Mouse (Mus musculus) forebrain, postnatal 0 days (tissue): ENCODE data around the gene Fbxo22. TPM values are rescaled to one million over a fixed set of nuclear protein-coding genes. Genes with fewer than 3 reads are reported as not detected.
"Not testable (repeated sequence)": the region's sequence is repeated elsewhere in the genome, so short reads cannot be mapped to it uniquely, and the experiment has no call there.

Experiments used
- ATAC-seq: fragments of 200-750 bp; cut with Nextera tagmentation; 2 replicates; pipeline ENCODE4 v1.8.0; 2017; ENCODE audit warnings: mild to moderate bottlenecking, moderate library complexity
- DNase-seq: peaks from one replicate; pipeline ENCODE4 v3.0.0-alpha.2; 2015
- H3K27ac ChIP-seq: fragments of 300-500 bp; sonication (generic); 2 replicates; pipeline ENCODE4 v1.5.1; 2014; ENCODE audit warnings: low read depth, mild to moderate bottlenecking, antibody characterized with exemption, low read length, moderate library complexity, mixed read lengths
- H3K27me3 ChIP-seq: fragments of 300-500 bp; sonication (generic); 2 replicates; pipeline ENCODE4 v1.6.1; 2014; ENCODE audit warnings: mild to moderate bottlenecking, low read length, mixed read lengths; ENCODE audit not compliant: insufficient read depth
- H3K36me3 ChIP-seq: fragments of 300-500 bp; sonication (generic); 2 replicates; pipeline ENCODE4 v1.6.1; 2014; ENCODE audit warnings: mild to moderate bottlenecking, moderate library complexity; ENCODE audit not compliant: insufficient read depth
- H3K4me1 ChIP-seq: fragments of 300-500 bp; sonication (generic); 2 replicates; pipeline ENCODE4 v1.6.1; 2014; ENCODE audit warnings: antibody characterized with exemption; ENCODE audit not compliant: insufficient read depth
- H3K4me2 ChIP-seq: fragments of 300-500 bp; sonication (generic); 2 replicates; pipeline ENCODE4 v1.6.1; 2014; ENCODE audit warnings: low read depth, mild to moderate bottlenecking, moderate library complexity
- H3K4me3 ChIP-seq: fragments of 300-500 bp; sonication (generic); 2 replicates; pipeline ENCODE4 v1.5.1; 2014; ENCODE audit warnings: low read depth, low read length, mixed read lengths
- H3K9ac ChIP-seq: fragments of 300-500 bp; sonication (generic); 2 replicates; pipeline ENCODE4 v1.6.1; 2014; ENCODE audit warnings: mild to moderate bottlenecking
- H3K9me3 ChIP-seq: fragments of 300-500 bp; sonication (generic); 2 replicates; pipeline ENCODE4 v1.6.1; 2016; ENCODE audit warnings: low read length
- CTCF ChIP-seq: sonication (generic); IDR thresholded peaks from 2 replicates; pipeline ENCODE4 v1.5.1; 2016; ENCODE audit warnings: antibody characterized with exemption, control low read depth, low read depth
- WGBS: fragments of 180-500 bp; shearing (Covaris S2); extraction: QIAGEN DNeasy Blood & Tissue Kit; methylation state at CpG from one replicate; pipeline ENCODE4 v1.1.7; 2014; 5-methylcytosine and 5-hydroxymethylcytosine counted together
- polyA plus RNA-seq: library from polyadenylated mRNA; unstranded; fragments of >200 nt; fragmentation: Nextera tagmentation; extraction: Ambion mirVana; gene quantifications from 2 replicates; pipeline ENCODE4 v1.2.1, GENCODE M21; 2015
- total RNA-seq: library from RNA; depleted of rRNA; stranded (reverse); fragments of >200 nt; gene quantifications from 2 replicates; pipeline ENCODE4 v1.2.3, GENCODE M21; 2014

The Fbxo22 gene
- total and polyA plus RNA-seq, 2 experiments from 2014 or later = 69.6 to 79.0 TPM

DNA sequence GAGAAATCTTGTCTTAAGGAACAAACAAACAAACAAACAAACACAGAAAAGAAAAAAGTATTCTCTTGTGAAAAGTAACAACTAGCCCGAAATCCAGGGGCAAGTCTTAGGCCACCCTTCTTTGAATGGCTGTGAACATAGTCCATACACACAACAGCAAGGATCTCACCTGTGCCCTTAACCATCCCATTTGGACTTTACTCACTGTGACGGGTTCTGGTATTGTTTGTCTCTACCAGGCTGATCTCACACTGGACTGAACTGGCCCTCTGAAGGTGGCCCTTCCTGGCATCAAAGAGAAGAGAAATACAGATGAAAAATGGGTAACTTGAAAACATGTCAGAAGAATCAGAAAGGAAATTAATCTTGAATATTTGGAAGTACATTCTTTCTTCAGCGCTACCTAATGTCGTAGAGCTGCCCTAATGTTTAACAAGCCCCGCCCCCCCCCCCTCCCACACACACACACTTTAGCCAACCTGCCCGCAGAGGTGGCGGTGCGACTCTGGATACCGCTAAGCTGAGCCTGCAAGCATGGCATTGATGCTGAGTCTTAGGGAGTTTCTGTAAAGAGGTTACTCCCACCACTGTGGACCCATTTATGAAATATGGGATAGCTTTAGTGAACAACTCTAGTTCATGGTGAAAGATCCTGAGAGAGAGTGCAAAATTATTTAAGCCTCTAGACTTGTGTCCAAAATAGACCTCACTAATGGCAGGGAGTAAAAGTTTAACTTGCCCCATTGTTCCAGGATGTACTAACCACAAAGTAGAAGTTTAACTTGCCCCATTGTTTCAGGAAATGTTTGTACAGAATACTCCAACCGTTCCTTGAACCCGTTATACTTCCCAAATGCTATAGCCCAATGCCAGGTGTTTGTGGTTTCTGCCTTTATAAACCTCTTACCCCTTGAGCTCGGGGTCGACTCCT, 27.8 kb downstream of the Fbxo22 start:
- no peak for TF ChIP-seq CTCF
- WGBS = 82% methylated on average over 13 of the region's 13 CpGs
- Histone ChIP-seq H3K27ac (no peak overlapping the region), H3K4me1 (no peaks in the 10 kb centered on the region), H3K4me2 (no peak overlapping the region), H3K27me3 (no peaks in the 10 kb centered on the region), H3K9ac (no peak overlapping the region), H3K9me3 (no peaks in the 10 kb centered on the region), H3K4me3 (no peak overlapping the region), H3K36me3 (no peaks in the 10 kb centered on the region)
- ATAC-seq (no peak), DNase-seq (no peak)

DNA sequence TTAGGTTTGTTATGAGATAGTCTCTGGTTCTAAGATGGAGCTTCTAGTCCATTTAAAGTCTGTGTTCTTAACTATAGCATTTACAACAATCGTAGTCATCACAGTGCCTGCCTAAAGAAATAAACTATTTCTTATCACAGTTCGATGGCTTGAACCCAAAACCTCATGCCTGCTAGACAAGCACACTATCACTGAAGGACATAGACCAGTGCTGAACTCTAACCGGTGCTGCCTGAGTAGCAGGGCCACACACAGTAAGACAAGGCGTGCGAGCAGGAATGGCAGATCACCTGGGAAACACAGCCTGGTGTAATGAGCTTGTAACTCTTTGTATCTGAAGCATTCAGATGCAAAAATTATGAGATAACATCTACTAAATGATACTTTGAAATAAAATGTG, 32.1 kb downstream of the Fbxo22 start:
- Histone ChIP-seq H3K4me1 (no peaks in the 10 kb centered on the region), H3K27me3 (no peaks in the 10 kb centered on the region), H3K4me2 (no peak overlapping the region), H3K9me3 (no peaks in the 10 kb centered on the region), H3K9ac (no peak overlapping the region), H3K27ac (no peak overlapping the region), H3K4me3 (no peak overlapping the region), H3K36me3 (no peaks in the 10 kb centered on the region)
- DNase-seq = no peak
- TF ChIP-seq CTCF = no peak
- 87% methylated on average over 5 of the region's 5 CpGs for WGBS
- ATAC-seq = no peak

DNA sequence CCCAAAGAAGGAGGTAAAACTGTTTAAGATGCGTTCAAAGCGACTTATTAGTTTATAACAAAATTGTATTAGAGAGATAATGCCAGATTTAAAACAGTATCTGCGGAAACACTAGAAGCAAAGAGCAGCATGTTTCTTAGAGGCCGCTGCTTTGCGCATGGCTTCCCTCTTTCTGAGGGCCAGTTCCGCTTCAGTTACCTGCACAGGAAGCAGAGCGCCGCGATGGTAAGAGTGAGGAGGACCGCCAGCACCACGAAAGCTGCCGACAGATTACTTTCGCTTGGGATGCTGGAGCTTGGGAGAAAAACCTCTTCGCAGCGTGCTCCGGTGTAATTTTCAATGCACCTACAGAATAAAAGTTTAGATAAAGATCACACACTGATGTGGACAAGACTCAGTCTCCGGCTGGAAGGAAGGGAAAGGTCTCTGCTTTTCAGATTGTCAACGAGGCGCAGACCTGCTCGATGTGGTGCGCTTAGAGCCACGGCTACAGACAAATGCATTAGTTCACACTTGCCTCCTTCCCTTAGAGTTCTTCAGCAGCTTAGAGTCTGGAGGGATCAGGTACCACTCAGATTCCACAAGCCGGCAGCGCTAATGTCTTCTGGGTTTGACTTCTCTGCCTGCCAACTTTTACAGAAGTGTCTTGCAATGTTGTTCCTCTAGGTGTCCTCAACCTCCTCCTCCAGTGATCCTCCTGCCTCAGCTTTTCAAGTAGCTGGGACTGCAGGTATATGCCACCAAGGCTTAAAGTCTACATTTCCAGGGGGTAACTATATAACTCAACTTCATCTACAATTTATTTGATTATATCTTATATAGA, 33.3 kb downstream of the Fbxo22 start:
- ATAC-seq (no peak), DNase-seq (no peak)
- Histone ChIP-seq H3K4me2 (peak overlapping the region; percentile 31; the same call in 1 of the 2 replicates), H3K36me3 (no peaks in the 10 kb centered on the region), H3K4me1 (no peaks in the 10 kb centered on the region), H3K9ac (no peak overlapping the region), H3K27ac (no peak overlapping the region), H3K27me3 (no peaks in the 10 kb centered on the region), H3K9me3 (no peaks in the 10 kb centered on the region), H3K4me3 (no peak overlapping the region)
- TF ChIP-seq CTCF = no peak
- 57% methylated on average over 24 of the region's 24 CpGs for WGBS

DNA sequence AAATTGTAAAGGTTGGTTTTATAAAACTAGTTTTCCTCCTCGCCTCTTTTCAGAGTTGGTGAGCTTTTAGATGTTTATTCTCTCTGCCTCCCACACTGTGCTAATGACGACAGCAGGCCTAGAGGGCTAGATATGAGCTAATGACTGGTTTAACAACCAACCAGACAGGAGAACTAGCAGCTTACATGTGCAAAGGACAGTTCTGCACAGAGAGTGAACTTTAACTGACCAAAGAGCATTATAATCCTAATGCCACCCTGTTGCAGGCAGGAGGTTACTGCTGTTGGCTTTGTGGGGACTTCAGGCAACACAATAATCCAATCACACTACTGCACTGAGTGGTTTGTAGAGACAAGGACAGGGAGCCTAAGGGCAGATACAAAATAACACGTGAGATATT, 34.6 kb downstream of the Fbxo22 start:
- H3K4me1 ChIP-seq = no peaks in the 10 kb centered on the region
- no peaks in the 10 kb centered on the region for H3K9me3 ChIP-seq
- no peak overlapping the region for H3K27ac ChIP-seq
- no peak for ATAC-seq
- H3K4me3 ChIP-seq = no peak overlapping the region
- WGBS = 83% methylated on average over 3 of the region's 3 CpGs
- no peak overlapping the region for H3K9ac ChIP-seq
- no peak for TF ChIP-seq CTCF
- no peaks in the 10 kb centered on the region for H3K27me3 ChIP-seq
- no peak overlapping the region for H3K4me2 ChIP-seq
- no peaks in the 10 kb centered on the region for H3K36me3 ChIP-seq
- no peak for DNase-seq

DNA sequence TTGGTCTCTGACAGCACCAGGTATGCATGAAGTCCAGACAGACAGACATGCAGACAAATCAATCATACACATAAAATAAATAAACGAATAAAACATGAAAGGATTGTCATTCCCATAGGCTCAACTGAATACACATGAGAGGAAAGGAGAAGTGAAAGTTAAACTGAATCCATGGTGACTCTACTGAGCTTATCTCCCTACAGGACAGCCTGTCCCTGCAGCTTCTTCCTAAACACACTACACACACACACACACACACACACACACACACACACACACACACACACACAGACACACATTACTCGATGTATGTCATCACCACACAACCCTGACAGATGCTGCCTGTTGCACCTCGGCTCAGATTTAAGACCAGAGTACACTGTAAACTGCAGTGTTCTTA, 35.4 kb downstream of the Fbxo22 start:
- Histone ChIP-seq H3K27me3 (no peaks in the 10 kb centered on the region), H3K4me2 (no peak overlapping the region), H3K9me3 (no peaks in the 10 kb centered on the region), H3K36me3 (no peaks in the 10 kb centered on the region), H3K4me1 (no peaks in the 10 kb centered on the region), H3K4me3 (no peak overlapping the region), H3K27ac (no peak overlapping the region), H3K9ac (no peak overlapping the region)
- 85% methylated on average over 3 of the region's 3 CpGs for WGBS
- DNase-seq (no peak), ATAC-seq (no peak)
- no peak for TF ChIP-seq CTCF

DNA sequence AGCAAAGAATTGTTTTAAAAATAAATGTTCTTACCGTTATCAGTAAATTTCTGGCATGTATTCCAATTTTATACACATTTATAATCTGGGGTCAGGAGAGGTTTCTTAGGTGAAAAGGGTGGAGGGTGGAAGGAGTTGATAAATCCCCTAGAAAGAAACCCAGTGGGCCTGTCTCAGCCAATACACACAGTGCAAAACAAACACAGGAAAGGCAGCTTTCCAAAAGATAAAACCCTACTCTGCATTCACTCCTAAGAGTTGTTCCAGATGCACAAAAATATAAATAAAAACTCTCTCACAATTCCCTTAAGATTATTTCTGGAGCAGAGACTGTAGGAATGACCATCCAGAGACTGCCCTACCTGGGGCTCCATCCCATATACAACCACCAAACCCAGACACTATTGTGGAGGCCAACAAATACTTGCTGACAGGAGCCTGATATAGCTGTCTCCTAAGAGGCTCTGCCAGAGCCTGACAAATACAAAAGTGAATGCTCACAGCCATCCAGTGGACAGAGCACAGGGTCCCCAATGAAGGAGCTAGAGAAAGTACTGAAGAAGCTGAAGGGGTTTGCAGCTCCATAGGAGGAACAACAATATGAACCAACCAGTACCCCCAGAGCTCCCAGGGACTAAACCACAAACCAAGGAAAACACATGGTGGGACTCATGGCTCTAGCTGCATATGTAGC, 36.5 kb downstream of the Fbxo22 start:
- not testable (repeated sequence) for ATAC-seq, H3K9ac ChIP-seq, H3K4me3 ChIP-seq, H3K4me2 ChIP-seq, H3K27me3 ChIP-seq, H3K36me3 ChIP-seq, DNase-seq, H3K4me1 ChIP-seq, H3K9me3 ChIP-seq, H3K27ac ChIP-seq
- 90% methylated on average over 1 of the region's 1 CpGs for WGBS

DNA sequence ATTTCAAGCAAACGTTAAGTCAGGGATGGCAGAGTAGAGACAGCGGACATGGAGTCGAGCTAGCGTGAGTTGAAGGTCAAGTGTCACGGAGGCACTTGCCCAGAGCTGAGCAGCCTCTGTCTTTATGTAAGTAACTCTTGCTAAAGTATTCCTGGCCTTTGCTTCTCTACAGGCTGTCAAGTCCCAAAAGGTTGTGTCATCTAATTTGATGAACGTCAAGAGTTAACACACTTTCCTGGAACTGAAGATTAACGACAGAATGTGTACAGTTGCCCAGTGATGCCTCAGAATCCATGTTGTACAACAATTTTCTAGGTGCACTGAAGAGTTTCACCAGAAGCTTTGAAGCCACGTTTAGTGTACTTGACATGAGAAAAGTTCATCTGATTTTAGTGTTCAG, 37.7 kb downstream of the Fbxo22 start:
- no peak for DNase-seq
- 83% methylated on average over 8 of the region's 8 CpGs for WGBS
- Histone ChIP-seq H3K9ac (no peak overlapping the region), H3K27me3 (no peaks in the 10 kb centered on the region), H3K4me3 (no peak overlapping the region), H3K36me3 (no peaks in the 10 kb centered on the region), H3K9me3 (no peaks in the 10 kb centered on the region), H3K27ac (no peak overlapping the region), H3K4me2 (no peak overlapping the region), H3K4me1 (no peaks in the 10 kb centered on the region)
- ATAC-seq = no peak
- no peak for TF ChIP-seq CTCF
